Mouse (Mus musculus) small intestine, adult 2 months (tissue): Measurements from ENCODE around the gene Nek10.

Experiments used
- CTCF ChIP-seq: fragments of 200-500 bp; IDR thresholded peaks from 2 replicates; pipeline ENCODE4 v1.5.1; 2012; ENCODE audit warnings: low read depth, mild to moderate bottlenecking, control low read depth, inconsistent platforms, low read length, moderate library complexity, mixed read lengths; ENCODE audit not compliant: insufficient replicate concordance, insufficient read length; ENCODE audit errors: extremely low read depth
- POLR2A ChIP-seq: fragments of 200-500 bp; IDR thresholded peaks from 2 replicates; pipeline ENCODE4 v1.6.1; 2012; ENCODE audit warnings: low read depth, mild to moderate bottlenecking, control low read depth, inconsistent platforms, low read length, moderate library complexity

DNA sequence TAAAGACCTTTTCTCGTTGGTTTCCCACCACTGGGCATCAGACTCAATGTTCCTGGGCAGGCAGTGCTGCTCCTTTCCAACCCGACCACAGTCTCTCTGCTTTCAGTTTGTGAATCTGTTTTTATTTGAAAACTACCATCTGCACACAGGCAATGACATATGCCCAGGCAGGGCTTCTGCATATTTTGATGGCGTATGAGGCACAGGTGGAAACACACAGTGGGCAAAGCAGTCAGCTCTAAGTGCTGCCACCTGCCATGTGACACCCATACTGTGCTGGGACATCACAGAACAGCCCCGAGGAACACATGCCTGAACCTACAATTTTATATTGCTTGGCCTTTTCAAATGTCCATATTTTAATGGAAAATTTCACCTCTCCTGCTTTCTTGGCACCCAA lies 68.5 kb downstream of the Nek10 start:
- TF ChIP-seq CTCF (no peak), POLR2A (no peak)
